Mouse (Mus musculus) lung, embryonic 15.5 days (tissue): ENCODE results near the gene Vwa8. TPM values are rescaled to one million over a fixed set of nuclear protein-coding genes. Genes with fewer than 3 reads are reported as not detected.
A peak's percentile ranks its signal among the peaks of the same experiment; 100 is the strongest.

Experiments
- ATAC-seq: fragments of 200-750 bp; cut with Nextera tagmentation; 2 replicates; pipeline ENCODE4 v1.8.0; 2017; ENCODE audit warnings: moderate number of reproducible peaks, borderline replicate concordance; ENCODE audit not compliant: low FRiP score, low TSS enrichment; ENCODE audit errors: extremely low read depth
- H3K27ac ChIP-seq: fragments of 300-500 bp; sonication (generic); 2 replicates; pipeline ENCODE4 v1.5.1; 2015; ENCODE audit warnings: moderate library complexity, mild to moderate bottlenecking, inconsistent platforms
- H3K27me3 ChIP-seq: fragments of 300-500 bp; sonication (generic); 2 replicates; pipeline ENCODE4 v1.6.1; 2015; ENCODE audit warnings: inconsistent platforms
- H3K36me3 ChIP-seq: fragments of 300-500 bp; sonication (generic); 2 replicates; pipeline ENCODE4 v1.6.1; 2015; ENCODE audit warnings: inconsistent platforms
- H3K4me1 ChIP-seq: fragments of 300-500 bp; sonication (generic); 2 replicates; pipeline ENCODE4 v1.6.1; 2015; ENCODE audit warnings: inconsistent platforms
- H3K4me2 ChIP-seq: fragments of 300-500 bp; sonication (generic); 2 replicates; pipeline ENCODE4 v1.6.1; 2015; ENCODE audit warnings: inconsistent platforms, mild to moderate bottlenecking, moderate library complexity
- H3K4me3 ChIP-seq: fragments of 300-500 bp; sonication (generic); 2 replicates; pipeline ENCODE4 v1.5.1; 2015; ENCODE audit warnings: mild to moderate bottlenecking, inconsistent platforms
- H3K9ac ChIP-seq: fragments of 300-500 bp; sonication (generic); 2 replicates; pipeline ENCODE4 v1.6.1; 2015; ENCODE audit warnings: inconsistent platforms
- H3K9me3 ChIP-seq: fragments of 300-500 bp; sonication (generic); 2 replicates; pipeline ENCODE4 v1.6.1; 2016; ENCODE audit warnings: inconsistent platforms
- WGBS: fragments of 180-500 bp; shearing (Covaris S2); methylation state at CpG from one replicate; pipeline ENCODE4 v1.1.7; 2015; 5-methylcytosine and 5-hydroxymethylcytosine counted together
- polyA plus RNA-seq: library from polyadenylated mRNA; unstranded; fragments of >200 nt; fragmentation: Nextera tagmentation; extraction: Ambion mirVana; gene quantifications from 2 replicates; pipeline ENCODE4 v1.2.1, GENCODE M21; 2015

Gene Vwa8
- polyA plus RNA-seq, 1 experiment from 2014 or later: 10.3 TPM

DNA sequence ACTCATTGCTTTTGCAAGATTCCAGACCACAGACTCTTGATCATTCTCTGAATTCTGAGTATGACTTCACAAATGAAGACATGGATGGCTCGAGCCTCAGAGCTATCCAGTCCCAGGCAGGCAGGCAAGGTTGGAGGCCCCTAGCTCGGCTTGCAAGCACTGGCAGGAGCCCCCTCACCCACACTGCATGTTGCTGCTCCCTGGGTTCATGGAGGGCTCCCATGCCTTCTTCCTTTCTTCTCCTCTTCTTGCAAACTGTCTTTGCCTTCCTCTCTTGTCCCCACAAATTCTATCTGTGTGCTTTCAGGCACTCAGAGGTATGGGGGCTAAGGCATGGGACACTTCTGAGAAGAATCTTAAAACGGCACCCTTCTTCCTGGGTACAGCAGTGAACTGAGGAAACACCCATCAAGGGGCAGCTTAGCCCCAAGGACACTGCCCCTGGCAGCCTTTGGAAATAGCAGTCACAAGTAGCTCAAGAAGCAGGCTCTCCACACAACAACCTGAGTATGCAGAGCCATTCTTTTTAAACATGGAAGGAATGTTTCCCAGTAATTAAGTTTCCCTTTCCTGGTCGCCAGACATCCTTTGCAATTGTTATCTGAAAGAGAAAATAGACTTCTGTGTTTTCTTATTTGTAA is 354.0 kb downstream of the Vwa8 start:
- peaks cover 5% of the 10 kb centered on the region; the same call in 1 of the 2 replicates for H3K4me1 ChIP-seq
- no peak overlapping the region for H3K4me3 ChIP-seq
- H3K36me3 ChIP-seq: no peaks in the 10 kb centered on the region
- ATAC-seq: no peak
- no peaks in the 10 kb centered on the region for H3K9me3 ChIP-seq
- no peak overlapping the region for H3K4me2 ChIP-seq
- WGBS: 53% methylated on average over 4 of the region's 4 CpGs
- no peak overlapping the region for H3K27ac ChIP-seq
- no peak overlapping the region for H3K9ac ChIP-seq
- no peaks in the 10 kb centered on the region for H3K27me3 ChIP-seq

DNA sequence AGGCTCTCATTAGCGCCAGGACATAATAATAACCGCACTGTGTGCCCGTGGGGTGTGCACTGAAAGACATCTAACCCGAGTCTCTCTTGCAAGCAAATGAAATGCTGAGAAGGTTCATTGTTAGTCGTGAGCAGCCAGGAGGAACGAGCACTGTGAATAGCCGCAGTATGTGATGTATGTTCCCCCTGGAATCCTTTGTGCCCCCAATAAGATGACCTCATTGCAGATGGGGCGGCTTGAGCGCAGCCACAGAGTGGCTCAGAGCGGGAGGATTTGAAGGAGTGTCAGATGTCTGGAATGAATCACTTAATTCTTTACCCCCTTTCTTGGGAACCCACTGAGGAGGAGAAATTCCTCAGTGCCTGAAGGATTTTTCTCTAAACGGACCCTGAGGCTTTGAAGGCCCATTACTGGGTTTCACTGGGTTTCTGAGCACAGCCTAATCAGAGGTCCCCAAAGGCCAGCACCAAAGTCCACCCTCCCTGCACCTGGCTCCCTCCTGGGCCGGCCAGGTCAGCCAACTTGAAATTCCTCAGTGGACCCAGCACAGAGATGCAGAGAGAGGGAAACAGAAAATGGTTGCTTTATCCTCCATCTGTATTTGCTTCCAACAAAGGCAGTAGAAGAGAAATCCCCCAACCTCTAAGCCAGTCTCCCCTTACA is 354.8 kb downstream of the Vwa8 start:
- no peak overlapping the region for H3K4me2 ChIP-seq
- H3K9ac ChIP-seq: no peak overlapping the region
- WGBS: 33% methylated on average over 12 of the region's 12 CpGs
- no peak overlapping the region for H3K27ac ChIP-seq
- no peak overlapping the region for H3K4me3 ChIP-seq
- no peaks in the 10 kb centered on the region for H3K36me3 ChIP-seq
- peaks cover 5% of the 10 kb centered on the region; the same call in 1 of the 2 replicates for H3K4me1 ChIP-seq
- no peak for ATAC-seq
- no peaks in the 10 kb centered on the region for H3K9me3 ChIP-seq
- no peaks in the 10 kb centered on the region for H3K27me3 ChIP-seq

DNA sequence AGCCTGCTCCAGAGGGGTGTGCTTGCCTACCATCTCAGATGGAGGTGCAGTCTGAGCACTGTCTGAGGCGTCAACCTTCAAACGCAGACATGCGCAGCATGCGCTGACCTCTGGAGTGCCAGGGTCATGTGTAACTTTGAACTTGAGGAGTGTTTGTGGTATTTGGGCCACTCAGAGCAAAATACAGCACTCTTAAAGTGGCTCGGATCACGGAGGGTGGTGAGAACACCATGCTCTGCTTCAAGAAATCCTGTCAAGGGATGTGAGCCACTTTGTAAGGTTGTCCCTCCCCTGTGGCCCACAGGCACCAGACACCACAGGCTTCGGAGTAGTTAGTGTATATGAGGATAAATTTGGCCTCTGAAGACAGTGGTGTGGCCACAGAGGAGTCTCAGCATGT is 356.0 kb downstream of the Vwa8 start:
- no peak for ATAC-seq

DNA sequence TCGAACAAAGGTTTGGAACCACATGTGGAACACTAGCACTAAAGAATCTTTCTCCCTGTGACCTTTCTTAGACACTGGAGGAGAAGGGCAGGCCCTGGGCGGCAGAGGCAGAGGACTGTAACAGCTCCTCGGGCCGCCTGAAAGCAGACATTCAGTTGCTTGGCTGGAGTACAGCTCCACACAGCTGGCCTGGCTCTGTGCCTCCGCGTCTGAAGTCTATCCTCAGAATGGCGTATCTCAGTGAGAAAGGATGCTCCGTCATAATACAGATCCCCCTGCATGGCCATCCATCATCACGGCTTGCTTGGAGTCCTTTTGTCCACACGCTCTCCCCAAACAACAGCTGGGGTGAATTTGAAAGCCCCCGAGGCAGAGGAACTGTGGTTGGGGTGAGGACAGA is 357.4 kb downstream of the Vwa8 start:
- Histone ChIP-seq H3K27ac (0 out of 2 replicates have a peak overlapping the region, but pooled peaks have one; percentile 34), H3K4me1 (peaks cover 5% of the 10 kb centered on the region; the same call in 1 of the 2 replicates), H3K4me3 (no peak overlapping the region), H3K9ac (no peak overlapping the region), H3K4me2 (no peak overlapping the region), H3K9me3 (no peaks in the 10 kb centered on the region), H3K27me3 (no peaks in the 10 kb centered on the region), H3K36me3 (no peaks in the 10 kb centered on the region)
- 44% methylated on average over 11 of the region's 11 CpGs for WGBS
- ATAC-seq: peak; percentile 89; the same call in 1 of the 2 replicates

More for the DNA sequence above, 356.0 kb downstream of the Vwa8 start:
- no peak overlapping the region for H3K4me2 ChIP-seq
- H3K36me3 ChIP-seq: no peaks in the 10 kb centered on the region
- no peak overlapping the region for H3K27ac ChIP-seq
- no peak overlapping the region for H3K9ac ChIP-seq
- H3K4me3 ChIP-seq: no peak overlapping the region
- 69% methylated on average over 7 of the region's 7 CpGs for WGBS
- peaks cover 5% of the 10 kb centered on the region; the same call in 1 of the 2 replicates for H3K4me1 ChIP-seq
- no peaks in the 10 kb centered on the region for H3K27me3 ChIP-seq
- no peaks in the 10 kb centered on the region for H3K9me3 ChIP-seq

DNA sequence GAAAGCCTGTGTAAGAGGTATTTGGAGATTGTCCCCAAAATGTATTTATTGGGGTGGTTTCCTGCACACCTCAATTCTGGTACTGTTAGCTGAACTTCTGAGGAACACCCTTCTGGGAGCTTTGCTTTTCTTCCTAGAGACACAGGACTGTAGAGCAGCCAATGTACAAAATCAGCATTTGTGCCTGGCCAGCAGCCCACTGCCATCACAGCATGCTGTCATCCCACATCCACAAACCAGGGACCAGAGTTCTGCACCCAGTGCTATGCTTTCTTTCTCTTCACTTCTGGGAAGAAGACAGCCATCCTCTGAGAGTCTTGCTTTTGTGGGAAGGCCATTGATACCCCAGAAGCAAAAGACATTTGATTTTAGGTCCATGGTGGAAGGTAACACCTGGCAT is 359.6 kb downstream of the Vwa8 start:
- Histone ChIP-seq H3K36me3 (no peaks in the 10 kb centered on the region), H3K4me1 (peaks cover 5% of the 10 kb centered on the region; the same call in 1 of the 2 replicates), H3K9ac (no peak overlapping the region), H3K4me3 (no peak overlapping the region), H3K4me2 (no peak overlapping the region), H3K9me3 (no peaks in the 10 kb centered on the region), H3K27me3 (no peaks in the 10 kb centered on the region), H3K27ac (no peak overlapping the region)
- no peak for ATAC-seq

DNA sequence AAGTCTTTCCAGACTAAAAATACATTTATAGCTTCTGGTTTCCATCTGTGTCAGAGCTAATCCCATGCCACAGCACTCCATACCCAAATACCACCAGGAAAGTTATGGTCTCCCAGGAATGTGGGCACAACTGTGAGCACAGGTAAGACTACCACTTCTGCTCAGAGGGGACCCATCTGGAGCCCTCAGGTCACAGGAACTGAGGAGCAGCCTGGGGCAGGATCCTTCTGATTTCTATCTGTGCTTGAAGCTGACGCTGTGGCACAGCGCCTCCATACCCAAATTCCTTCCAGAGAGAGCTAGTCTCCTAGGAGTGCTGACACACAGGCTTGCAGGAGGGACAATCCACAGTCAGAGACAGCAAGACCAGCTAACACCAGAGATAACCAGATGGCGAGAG is 361.0 kb downstream of the Vwa8 start:
- 78% methylated on average over 3 of the region's 3 CpGs for WGBS

DNA sequence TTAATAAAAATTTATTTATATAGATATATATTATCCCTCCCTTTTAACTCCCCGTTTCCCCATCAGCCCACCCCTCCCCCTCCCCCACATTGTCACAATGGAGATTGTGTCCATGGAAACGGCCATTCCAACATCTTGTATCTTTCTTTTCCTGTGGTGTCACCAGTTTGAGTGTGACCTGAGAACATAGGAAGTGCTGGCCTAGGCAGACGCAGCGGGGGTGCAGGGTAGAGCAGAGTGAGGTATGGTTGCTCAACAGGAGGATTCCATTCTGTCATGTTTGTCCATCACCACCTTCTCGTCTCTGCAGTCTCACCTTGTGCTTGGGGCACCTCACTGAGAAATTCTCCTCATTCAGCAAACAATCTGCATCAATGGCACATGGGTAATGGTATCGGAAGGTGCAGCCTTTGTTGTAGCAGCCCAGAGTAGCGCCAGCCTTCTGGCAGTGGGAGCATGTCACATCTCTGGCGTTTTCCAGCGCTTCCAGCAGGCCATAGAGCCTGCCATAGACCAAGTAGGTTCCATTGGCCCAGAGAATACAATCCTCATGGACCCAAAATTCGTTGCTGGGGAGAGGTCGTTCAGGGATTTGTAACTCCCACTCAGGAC is 363.6 kb downstream of the Vwa8 start:
- Histone ChIP-seq H3K4me2 (no peak overlapping the region), H3K9me3 (no peaks in the 10 kb centered on the region), H3K27ac (no peak overlapping the region), H3K4me3 (no peak overlapping the region), H3K4me1 (peaks cover 8% of the 10 kb centered on the region; the same call in 1 of the 2 replicates), H3K36me3 (no peaks in the 10 kb centered on the region), H3K27me3 (no peaks in the 10 kb centered on the region), H3K9ac (no peak overlapping the region)
- WGBS: 67% methylated on average over 11 of the region's 11 CpGs
- ATAC-seq: no peak

More for the DNA sequence above, 361.0 kb downstream of the Vwa8 start:
- no peak overlapping the region for H3K27ac ChIP-seq
- H3K4me1 ChIP-seq: peaks cover 7% of the 10 kb centered on the region
- H3K4me2 ChIP-seq: no peak overlapping the region
- no peak for ATAC-seq
- H3K4me3 ChIP-seq: no peak overlapping the region
- no peaks in the 10 kb centered on the region for H3K36me3 ChIP-seq
- no peaks in the 10 kb centered on the region for H3K27me3 ChIP-seq
- H3K9me3 ChIP-seq: no peaks in the 10 kb centered on the region
- no peak overlapping the region for H3K9ac ChIP-seq

DNA sequence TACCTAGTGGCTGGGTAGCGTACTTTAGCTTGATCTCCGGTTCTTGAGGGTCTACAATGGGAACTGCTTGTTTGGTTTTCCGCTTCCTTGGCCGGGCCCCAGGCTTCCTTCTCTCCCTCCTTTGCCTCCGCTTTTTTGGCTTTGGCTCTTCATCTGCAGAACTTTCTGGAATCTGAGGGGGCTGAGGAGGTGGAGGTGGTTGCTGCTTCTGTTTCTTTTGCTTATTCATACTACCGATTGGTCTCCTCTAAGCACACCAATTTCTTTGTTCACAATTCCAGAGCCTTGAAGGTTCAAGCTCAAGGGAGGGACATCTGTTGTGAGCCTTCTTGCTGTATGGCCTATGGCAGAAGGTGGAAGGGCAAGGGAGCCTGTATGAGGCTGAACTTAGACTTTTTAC is 365.3 kb downstream of the Vwa8 start:
- no peaks in the 10 kb centered on the region for H3K9me3 ChIP-seq
- H3K27me3 ChIP-seq: no peaks in the 10 kb centered on the region
- no peak overlapping the region for H3K9ac ChIP-seq
- peaks cover 8% of the 10 kb centered on the region; the same call in 1 of the 2 replicates for H3K4me1 ChIP-seq
- H3K4me3 ChIP-seq: no peak overlapping the region
- H3K4me2 ChIP-seq: no peak overlapping the region
- no peak for ATAC-seq
- no peak overlapping the region for H3K27ac ChIP-seq
- WGBS: 78% methylated on average over 6 of the region's 6 CpGs
- H3K36me3 ChIP-seq: no peaks in the 10 kb centered on the region

DNA sequence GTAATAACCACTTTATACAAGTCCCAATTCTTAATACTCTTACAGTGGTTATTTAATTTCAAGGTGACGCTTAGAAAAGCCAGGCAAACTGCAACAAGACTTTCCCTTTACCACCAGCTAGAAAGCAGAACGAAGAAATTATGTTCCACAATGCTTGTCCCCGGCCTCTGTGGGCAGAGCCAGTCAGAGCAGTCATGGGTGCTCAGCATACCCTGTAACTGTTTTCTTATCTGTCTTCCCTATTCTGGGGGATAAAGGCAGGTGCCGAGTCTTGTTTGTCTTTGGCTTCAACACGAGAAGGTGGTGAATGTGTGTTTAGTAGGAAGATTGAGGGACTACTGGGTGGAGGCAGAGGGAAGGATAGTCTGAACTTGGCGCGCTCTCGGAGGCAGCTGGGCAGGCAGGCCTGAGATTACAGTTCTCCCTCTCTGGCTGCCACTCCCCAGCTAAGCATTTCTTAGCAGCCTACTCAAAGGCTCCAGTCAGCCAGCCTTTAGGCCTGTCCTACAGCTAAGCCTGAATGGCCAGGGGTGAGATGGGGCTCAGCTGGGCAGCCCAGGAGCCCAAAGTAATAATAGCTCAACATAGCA is 365.9 kb downstream of the Vwa8 start:
- no peak overlapping the region for H3K4me3 ChIP-seq
- H3K4me2 ChIP-seq: no peak overlapping the region
- no peaks in the 10 kb centered on the region for H3K27me3 ChIP-seq
- no peak for ATAC-seq
- H3K9me3 ChIP-seq: no peaks in the 10 kb centered on the region
- no peak overlapping the region; the same call in 1 of the 2 replicates for H3K27ac ChIP-seq
- 57% methylated on average over 8 of the region's 8 CpGs for WGBS
- H3K4me1 ChIP-seq: peaks cover 8% of the 10 kb centered on the region; the same call in 1 of the 2 replicates
- H3K36me3 ChIP-seq: no peaks in the 10 kb centered on the region
- H3K9ac ChIP-seq: no peak overlapping the region

DNA sequence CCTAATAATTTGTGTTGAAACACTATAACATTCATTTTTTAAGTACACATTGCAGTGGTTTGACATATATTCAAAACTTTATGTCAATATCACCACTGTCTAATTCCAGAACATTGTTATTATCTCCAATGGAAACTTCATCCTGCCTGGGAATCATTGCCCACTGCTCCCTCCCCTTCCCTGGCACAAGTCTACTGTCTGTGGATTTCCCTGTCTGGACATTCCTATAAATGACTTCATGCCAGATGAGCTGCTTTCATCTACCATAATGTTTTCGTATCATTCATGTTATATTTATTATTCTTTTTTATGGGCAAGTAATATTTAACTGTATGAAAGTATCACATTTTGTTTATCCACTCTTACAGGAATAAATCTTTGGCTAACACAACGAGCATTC is 367.5 kb downstream of the Vwa8 start:
- no peak overlapping the region for H3K9ac ChIP-seq
- WGBS: 50% methylated on average over 2 of the region's 2 CpGs
- no peaks in the 10 kb centered on the region for H3K27me3 ChIP-seq

DNA sequence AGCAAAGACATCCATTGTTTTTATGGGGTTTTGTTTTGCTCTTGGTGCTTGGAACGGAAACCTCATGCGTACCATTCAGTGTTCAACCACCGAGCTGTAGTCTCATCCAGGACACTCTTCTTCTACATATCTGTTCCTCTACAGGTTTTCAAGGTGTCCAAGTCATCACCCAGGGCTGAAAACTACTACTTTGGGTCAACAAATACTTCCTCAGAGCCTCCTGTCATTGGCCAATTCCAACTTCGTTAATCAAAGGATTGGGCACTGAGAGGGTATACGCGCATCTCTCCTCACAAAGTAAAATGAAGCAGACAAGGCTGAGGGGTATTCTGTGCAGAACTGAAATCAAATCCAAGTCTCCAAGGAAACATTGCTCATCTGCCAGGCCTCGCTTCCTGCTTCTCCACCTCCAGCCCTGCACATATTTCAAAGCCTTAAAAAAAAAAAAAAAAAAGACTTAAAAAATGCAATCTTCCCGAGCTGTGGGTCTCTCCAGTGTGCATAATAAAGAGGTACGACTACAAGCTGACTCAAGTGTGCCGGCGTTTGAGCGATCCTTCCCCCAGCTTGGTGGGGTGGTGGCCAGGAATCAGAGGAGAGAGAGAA is 374.7 kb downstream of the Vwa8 start:
- no peak overlapping the region for H3K4me3 ChIP-seq
- no peaks in the 10 kb centered on the region for H3K9me3 ChIP-seq
- H3K4me2 ChIP-seq: no peak overlapping the region
- WGBS: 82% methylated on average over 12 of the region's 12 CpGs
- no peak for ATAC-seq
- H3K4me1 ChIP-seq: peaks cover 17% of the 10 kb centered on the region
- no peaks in the 10 kb centered on the region for H3K36me3 ChIP-seq
- H3K9ac ChIP-seq: no peak overlapping the region
- H3K27ac ChIP-seq: no peak overlapping the region
- H3K27me3 ChIP-seq: no peaks in the 10 kb centered on the region

More for the DNA sequence above, 367.5 kb downstream of the Vwa8 start:
- Histone ChIP-seq H3K27ac (no peak overlapping the region), H3K9me3 (no peaks in the 10 kb centered on the region), H3K36me3 (no peaks in the 10 kb centered on the region), H3K4me2 (no peak overlapping the region), H3K4me1 (peaks cover 8% of the 10 kb centered on the region; the same call in 1 of the 2 replicates), H3K4me3 (no peak overlapping the region)
- ATAC-seq: no peak
